Mouse (Mus musculus) stomach, postnatal 0 days (tissue): Measurements from ENCODE around the gene Zdhhc17. TPM values are rescaled to one million over a fixed set of nuclear protein-coding genes. Genes with fewer than 3 reads are reported as not detected.

Experiments
- ATAC-seq: fragments of 200-750 bp; cut with Nextera tagmentation; 2 replicates; pipeline ENCODE4 v1.8.0; 2017; ENCODE audit not compliant: low FRiP score, low TSS enrichment
- DNase-seq: peaks from one replicate; pipeline ENCODE4 v3.0.0-alpha.2; 2016; ENCODE audit warnings: low spot score
- H3K27ac ChIP-seq: fragments of 300-500 bp; sonication (generic); replicated peaks from 2 replicates; pipeline ENCODE4 v1.5.1; 2014; ENCODE audit warnings: mild to moderate bottlenecking, control low read depth
- H3K27me3 ChIP-seq: fragments of 300-500 bp; sonication (generic); 2 replicates; pipeline ENCODE4 v1.6.1; 2014; ENCODE audit warnings: low read length; ENCODE audit not compliant: control insufficient read depth, insufficient read depth
- H3K36me3 ChIP-seq: fragments of 300-500 bp; sonication (generic); 2 replicates; pipeline ENCODE4 v1.6.1; 2014; ENCODE audit warnings: low read length, mixed read lengths; ENCODE audit not compliant: control insufficient read depth, insufficient read depth
- H3K4me1 ChIP-seq: fragments of 300-500 bp; sonication (generic); replicated peaks from 2 replicates; pipeline ENCODE4 v1.6.1; 2014; ENCODE audit warnings: antibody characterized with exemption; ENCODE audit not compliant: control insufficient read depth, insufficient read depth
- H3K4me2 ChIP-seq: fragments of 300-500 bp; sonication (generic); replicated peaks from 2 replicates; pipeline ENCODE4 v1.6.1; 2014; ENCODE audit warnings: low read depth, mild to moderate bottlenecking, control low read depth, moderate library complexity
- H3K4me3 ChIP-seq: fragments of 300-500 bp; sonication (generic); 2 replicates; pipeline ENCODE4 v1.5.1; 2014; ENCODE audit warnings: low read depth, low read length, control low read depth
- H3K9ac ChIP-seq: fragments of 300-500 bp; sonication (generic); 2 replicates; pipeline ENCODE4 v1.6.1; 2014; ENCODE audit warnings: mild to moderate bottlenecking, low read length, control low read depth, mixed read lengths
- H3K9me3 ChIP-seq: fragments of 300-500 bp; sonication (generic); 2 replicates; pipeline ENCODE4 v1.6.1; 2016; ENCODE audit warnings: low read length; ENCODE audit not compliant: control insufficient read depth
- CTCF ChIP-seq: IDR thresholded peaks from 2 replicates; pipeline ENCODE4 v1.5.1; 2016; ENCODE audit warnings: antibody characterized with exemption, low read depth, mild to moderate bottlenecking, moderate library complexity
- EP300 ChIP-seq: optimal IDR thresholded peaks from 2 replicates; pipeline ENCODE3; 2016; ENCODE audit warnings: antibody characterized with exemption
- WGBS: fragments of 180-500 bp; shearing (Covaris S2); extraction: QIAGEN DNeasy Blood & Tissue Kit; methylation state at CpG from one replicate; pipeline ENCODE4 v1.1.7; 2014; 5-methylcytosine and 5-hydroxymethylcytosine counted together
- polyA plus RNA-seq: library from polyadenylated mRNA; unstranded; fragments of >200 nt; fragmentation: Nextera tagmentation; extraction: Ambion mirVana; gene quantifications from 2 replicates; pipeline ENCODE4 v1.2.1, GENCODE M21; 2015

Zdhhc17 gene
- polyA plus RNA-seq, 1 experiment from 2014 or later: 6.1 TPM

DNA sequence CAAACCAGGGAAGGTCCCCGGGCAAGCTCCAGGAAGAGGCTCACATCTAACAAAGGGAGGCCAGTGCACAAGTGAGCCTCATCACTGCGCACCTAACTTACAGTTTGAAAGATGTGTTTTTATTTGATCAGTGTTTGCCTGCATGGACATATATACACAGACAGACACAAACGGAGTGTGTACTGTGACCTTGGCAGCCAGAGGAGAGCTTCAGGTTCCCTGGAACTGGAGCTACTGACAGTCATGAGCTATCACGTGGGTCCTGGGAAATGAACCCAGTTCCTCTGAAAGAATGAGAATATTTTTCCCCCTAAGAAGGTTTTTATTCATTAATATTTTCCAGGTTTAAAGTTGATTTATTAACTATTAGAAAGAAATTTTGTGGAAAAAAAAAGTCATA lies 27.2 kb downstream of the Zdhhc17 start:
- TF ChIP-seq CTCF (no peak), EP300 (no peak)
- Histone ChIP-seq H3K4me1 (no peaks in the 10 kb centered on the region), H3K4me2 (no peak overlapping the region), H3K27ac (no peak overlapping the region), H3K4me3 (no peak overlapping the region), H3K9me3 (no peaks in the 10 kb centered on the region), H3K27me3 (no peaks in the 10 kb centered on the region), H3K9ac (no peak overlapping the region), H3K36me3 (peaks cover 3% of the 10 kb centered on the region; the same call in 1 of the 2 replicates)
- no peak for ATAC-seq
- 76% methylated on average over 4 of the region's 4 CpGs for WGBS
- no peak for DNase-seq

DNA sequence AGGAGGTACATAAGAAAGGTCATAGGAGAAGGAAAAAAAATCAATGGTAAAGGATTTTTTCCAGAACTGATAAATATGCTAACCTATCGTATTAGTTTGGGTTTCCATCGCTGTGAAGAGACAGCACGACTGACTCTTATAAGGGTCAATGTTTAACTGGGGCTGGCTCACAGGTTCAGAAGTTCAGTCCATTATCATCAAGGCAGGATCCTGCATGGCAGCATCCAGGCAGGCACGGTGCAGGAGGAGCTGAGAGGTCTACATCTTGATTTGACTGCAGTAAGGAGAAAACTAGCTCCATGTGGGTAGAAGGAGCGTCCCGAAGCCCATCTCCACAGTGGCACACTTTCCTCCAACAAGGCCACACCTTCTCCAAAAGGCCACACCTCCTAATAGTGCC lies 29.5 kb downstream of the Zdhhc17 start:
- 86% methylated on average over 6 of the region's 6 CpGs for WGBS
- Histone ChIP-seq H3K9me3 (no peaks in the 10 kb centered on the region), H3K36me3 (peaks cover 3% of the 10 kb centered on the region; the same call in 1 of the 2 replicates), H3K27ac (no peak overlapping the region), H3K27me3 (no peaks in the 10 kb centered on the region), H3K9ac (no peak overlapping the region), H3K4me3 (no peak overlapping the region), H3K4me2 (no peak overlapping the region), H3K4me1 (no peaks in the 10 kb centered on the region)
- no peak for TF ChIP-seq CTCF
- TF ChIP-seq EP300: no peak
- DNase-seq: no peak
- ATAC-seq: no peak

DNA sequence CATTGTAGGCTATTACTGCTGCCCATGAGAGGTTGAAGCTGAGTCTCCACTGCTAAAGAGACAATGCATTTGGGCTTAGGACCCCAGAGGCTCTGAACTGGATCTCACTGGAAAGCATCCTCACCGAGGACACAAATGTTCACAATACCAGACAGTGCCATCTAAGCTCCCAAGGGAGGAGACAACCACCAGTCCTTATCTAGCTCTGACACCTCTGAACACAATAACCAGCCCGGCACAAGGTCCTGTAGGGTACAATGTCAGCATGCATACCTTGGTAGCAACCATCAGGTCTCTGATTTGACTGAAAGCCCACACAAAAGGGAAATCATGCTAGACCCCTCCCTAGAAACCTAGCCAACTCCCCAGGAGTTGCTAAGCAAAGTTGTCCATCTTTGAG lies 30.5 kb downstream of the Zdhhc17 start:
- H3K9ac ChIP-seq: no peak overlapping the region
- H3K36me3 ChIP-seq: peaks cover 3% of the 10 kb centered on the region; the same call in 1 of the 2 replicates
- no peak overlapping the region for H3K4me3 ChIP-seq
- H3K27me3 ChIP-seq: no peaks in the 10 kb centered on the region
- DNase-seq (no peak), ATAC-seq (no peak)
- no peaks in the 10 kb centered on the region for H3K9me3 ChIP-seq
- H3K4me2 ChIP-seq: no peak overlapping the region
- TF ChIP-seq EP300 (no peak), CTCF (no peak)
- H3K27ac ChIP-seq: no peak overlapping the region
- 88% methylated on average over 2 of the region's 2 CpGs for WGBS
- H3K4me1 ChIP-seq: no peaks in the 10 kb centered on the region

DNA sequence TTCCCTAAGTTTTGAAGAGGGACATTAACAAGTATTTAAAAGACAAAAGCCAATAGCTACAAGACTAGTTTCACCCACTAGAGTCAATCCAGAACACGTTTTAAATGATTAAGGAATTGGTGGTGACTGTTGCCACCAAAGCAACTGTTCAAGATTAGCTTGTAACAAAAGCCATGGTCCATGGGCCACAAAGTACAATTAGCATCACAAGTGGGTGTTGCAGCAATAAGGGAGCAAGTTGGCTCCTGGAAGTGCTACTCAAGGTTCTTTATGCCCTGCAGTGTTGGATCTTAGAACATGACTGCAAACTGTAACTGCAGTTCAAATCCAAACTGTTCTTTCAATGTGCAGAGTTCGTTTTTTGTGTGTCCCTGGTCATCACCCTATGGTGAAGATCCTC lies 32.6 kb downstream of the Zdhhc17 start:
- Histone ChIP-seq H3K27ac (no peak overlapping the region), H3K4me2 (no peak overlapping the region), H3K9ac (no peak overlapping the region), H3K27me3 (no peaks in the 10 kb centered on the region), H3K9me3 (no peaks in the 10 kb centered on the region), H3K4me1 (no peaks in the 10 kb centered on the region), H3K4me3 (no peak overlapping the region), H3K36me3 (peaks cover 5% of the 10 kb centered on the region; the same call in 1 of the 2 replicates)
- DNase-seq (no peak), ATAC-seq (no peak)
- 52% methylated on average over 2 of the region's 2 CpGs for WGBS
- TF ChIP-seq CTCF: no peak
- TF ChIP-seq EP300: no peak

DNA sequence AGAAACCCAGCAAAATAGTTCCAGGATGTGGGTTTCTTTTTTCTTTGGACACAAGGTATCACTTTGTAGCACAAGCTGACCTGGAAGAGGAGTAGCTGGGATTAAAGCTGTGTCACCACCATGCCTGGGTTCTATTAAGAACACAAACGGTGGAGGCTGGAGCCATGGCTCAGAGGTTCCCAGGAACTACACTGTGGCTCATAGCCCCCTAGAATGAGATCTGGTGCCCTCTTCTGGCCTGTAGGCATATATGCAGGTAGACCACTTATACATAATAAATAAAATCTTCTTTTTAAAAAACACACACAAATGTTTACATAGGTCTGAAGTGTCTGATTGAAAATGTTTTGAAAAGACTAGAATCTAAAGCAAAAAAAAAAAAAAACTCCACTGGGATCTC lies 33.9 kb downstream of the Zdhhc17 start:
- TF ChIP-seq CTCF (peak; percentile 89), EP300 (no peak)
- DNase-seq (no peak), ATAC-seq (no peak)
- Histone ChIP-seq H3K4me1 (0 out of 2 replicates have a peak, but pooled peaks cover 2% of the 10 kb centered on the region), H3K4me2 (no peak overlapping the region), H3K27ac (no peak overlapping the region), H3K27me3 (no peaks in the 10 kb centered on the region), H3K9ac (no peak overlapping the region), H3K9me3 (no peaks in the 10 kb centered on the region), H3K4me3 (no peak overlapping the region), H3K36me3 (peaks cover 5% of the 10 kb centered on the region; the same call in 1 of the 2 replicates)
- WGBS: 0% methylated on average over 1 of the region's 1 CpGs

DNA sequence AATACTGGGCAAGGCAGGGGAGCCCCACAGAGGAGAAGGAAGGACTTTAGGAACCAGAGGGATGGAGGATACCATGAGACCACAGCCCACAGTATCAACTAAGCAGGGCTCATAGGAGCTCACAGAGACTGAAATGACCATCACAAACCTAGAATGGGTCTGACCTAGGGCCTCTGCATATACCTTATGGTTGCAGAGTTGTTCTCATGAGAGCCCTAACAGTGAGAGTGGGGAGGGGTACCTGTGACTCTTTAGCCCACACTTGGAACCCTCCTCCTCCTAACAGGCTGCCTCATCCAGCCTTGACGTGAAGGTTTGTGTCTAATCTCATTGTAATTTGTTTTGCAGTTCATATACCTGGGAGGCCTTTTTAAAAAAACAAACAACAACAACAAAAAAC lies 35.1 kb downstream of the Zdhhc17 start:
- Histone ChIP-seq H3K27me3 (no peaks in the 10 kb centered on the region), H3K4me3 (no peak overlapping the region), H3K4me2 (no peak overlapping the region), H3K9me3 (no peaks in the 10 kb centered on the region), H3K36me3 (peaks cover 5% of the 10 kb centered on the region; the same call in 1 of the 2 replicates), H3K27ac (no peak overlapping the region), H3K9ac (no peak overlapping the region), H3K4me1 (0 out of 2 replicates have a peak, but pooled peaks cover 2% of the 10 kb centered on the region)
- WGBS: 90% methylated on average over 1 of the region's 1 CpGs
- TF ChIP-seq CTCF (no peak), EP300 (no peak)
- DNase-seq: no peak
- ATAC-seq: no peak
